Mouse (Mus musculus) small intestine, adult 2 months (tissue): ENCODE measurements around the gene Atp9a.

Source experiments
- CTCF ChIP-seq: fragments of 200-500 bp; IDR thresholded peaks from 2 replicates; pipeline ENCODE4 v1.5.1; 2012; ENCODE audit warnings: low read depth, mild to moderate bottlenecking, control low read depth, inconsistent platforms, low read length, moderate library complexity, mixed read lengths; ENCODE audit not compliant: insufficient replicate concordance, insufficient read length; ENCODE audit errors: extremely low read depth
- POLR2A ChIP-seq: fragments of 200-500 bp; IDR thresholded peaks from 2 replicates; pipeline ENCODE4 v1.6.1; 2012; ENCODE audit warnings: low read depth, mild to moderate bottlenecking, control low read depth, inconsistent platforms, low read length, moderate library complexity

DNA sequence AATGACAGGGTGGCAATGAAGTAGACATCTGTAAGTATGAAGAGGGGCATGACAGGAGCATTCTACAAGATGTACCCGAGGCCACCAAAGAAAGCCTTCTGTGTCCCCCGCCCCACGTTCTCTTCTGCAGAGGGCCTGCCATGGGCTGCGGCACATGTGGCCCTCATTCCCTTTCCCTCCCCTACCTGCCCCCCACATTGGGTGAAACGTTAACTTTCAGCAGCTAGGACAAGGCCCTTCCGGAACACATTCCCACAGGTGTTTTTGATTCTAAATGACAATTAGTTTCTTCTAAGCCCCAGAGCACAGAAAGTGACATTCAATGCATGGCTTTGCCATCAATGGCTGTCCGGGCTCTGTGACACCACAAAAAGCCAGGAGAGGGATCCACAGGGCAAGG is 107.3 kb downstream of the Atp9a start:
- TF ChIP-seq CTCF = no peak
- TF ChIP-seq POLR2A = no peak
